Mouse (Mus musculus): Measurements from ENCODE around the gene Cpsf4l. TPM values are rescaled to one million over a fixed set of nuclear protein-coding genes. Genes with fewer than 3 reads are reported as not detected.

Cpsf4l gene
- polyA plus RNA-seq, 1 experiment from 2014 or later: 0.20 TPM

- peaks cover 69% of the 10 kb centered on the region for H3K4me1 ChIP-seq
- H3K4me3 ChIP-seq: peak overlapping the region; percentile 73
- H3K36me3 ChIP-seq: peaks cover 32% of the 10 kb centered on the region
- H3K4me2 ChIP-seq: peak overlapping the region; percentile 96
- H3K27me3 ChIP-seq (replicated peaks): no peaks in the 10 kb centered on the region
- H3K27ac ChIP-seq: peak overlapping the region; percentile 95
- H3K9ac ChIP-seq: peak overlapping the region; percentile 84
- WGBS (ENCODE audit: insufficient replicate concordance): 9% methylated on average over 21 of the region's 21 CpGs
- no peaks in the 10 kb centered on the region for H3K9me3 ChIP-seq (replicated peaks)
- peak; percentile 11; the same call in 1 of the 2 replicates for ATAC-seq
Measured at GRCm38 (mm10) chr11:113748797-113749521, 39.1 kb upstream of the Cpsf4l start.

- Histone ChIP-seq H3K36me3 (peaks cover 41% of the 10 kb centered on the region), H3K4me2 (peak overlapping the region; percentile 96), H3K9me3 (replicated peaks) (0 out of 2 replicates have a peak, but pooled peaks cover 7% of the 10 kb centered on the region), H3K4me3 (peak overlapping the region; percentile 73), H3K27ac (peak overlapping the region; percentile 95), H3K9ac (peak overlapping the region; percentile 84), H3K27me3 (replicated peaks) (no peaks in the 10 kb centered on the region), H3K4me1 (peaks cover 68% of the 10 kb centered on the region)
- 69% methylated on average over 11 of the region's 11 CpGs for WGBS (ENCODE audit: insufficient replicate concordance)
- ATAC-seq: no peak
Measured at GRCm38 (mm10) chr11:113747725-113748380, 38.0 kb upstream of the Cpsf4l start.

GRCm38 (mm10) chr11:113747056-113747455, 37.2 kb upstream of the Cpsf4l start:
- peak overlapping the region; percentile 95 for H3K27ac ChIP-seq
- H3K27me3 ChIP-seq (replicated peaks): no peaks in the 10 kb centered on the region
- peak overlapping the region; percentile 84 for H3K9ac ChIP-seq
- peak overlapping the region; percentile 73 for H3K4me3 ChIP-seq
- 0 out of 2 replicates have a peak, but pooled peaks cover 10% of the 10 kb centered on the region for H3K9me3 ChIP-seq (replicated peaks)
- H3K4me2 ChIP-seq: peak overlapping the region; percentile 96
- peaks cover 60% of the 10 kb centered on the region for H3K4me1 ChIP-seq
- peaks cover 49% of the 10 kb centered on the region for H3K36me3 ChIP-seq
- WGBS (ENCODE audit: insufficient replicate concordance): 36% methylated on average over 16 of the region's 16 CpGs
- no peak for ATAC-seq

GRCm38 (mm10) chr11:113745961-113746360, 36.1 kb upstream of the Cpsf4l start:
- Histone ChIP-seq H3K27me3 (replicated peaks) (no peaks in the 10 kb centered on the region), H3K36me3 (peaks cover 57% of the 10 kb centered on the region), H3K4me2 (no peak overlapping the region), H3K9me3 (replicated peaks) (0 out of 2 replicates have a peak, but pooled peaks cover 10% of the 10 kb centered on the region), H3K27ac (peak overlapping the region; percentile 6; the same call in 1 of the 2 replicates), H3K9ac (no peak overlapping the region), H3K4me1 (peaks cover 60% of the 10 kb centered on the region), H3K4me3 (no peak overlapping the region)
- 67% methylated on average over 4 of the region's 4 CpGs for WGBS (ENCODE audit: insufficient replicate concordance)
- no peak for ATAC-seq

- no peak overlapping the region for H3K4me2 ChIP-seq
- H3K27ac ChIP-seq: no peak overlapping the region
- no peak overlapping the region for H3K4me3 ChIP-seq
- no peak overlapping the region for H3K9ac ChIP-seq
- no peaks in the 10 kb centered on the region for H3K27me3 ChIP-seq (replicated peaks)
- peaks cover 68% of the 10 kb centered on the region for H3K36me3 ChIP-seq
- 0 out of 2 replicates have a peak, but pooled peaks cover 10% of the 10 kb centered on the region for H3K9me3 ChIP-seq (replicated peaks)
- ATAC-seq: no peak
- 74% methylated on average over 1 of the region's 1 CpGs for WGBS (ENCODE audit: insufficient replicate concordance)
- peaks cover 64% of the 10 kb centered on the region for H3K4me1 ChIP-seq
Measured at GRCm38 (mm10) chr11:113742998-113743397, 33.2 kb upstream of the Cpsf4l start.

- 69% methylated on average over 7 of the region's 7 CpGs for WGBS (ENCODE audit: insufficient replicate concordance)
- H3K4me1 ChIP-seq: peaks cover 65% of the 10 kb centered on the region
- H3K9ac ChIP-seq: no peak overlapping the region
- no peak overlapping the region for H3K4me3 ChIP-seq
- H3K4me2 ChIP-seq: no peak overlapping the region
- no peak for ATAC-seq
- H3K27ac ChIP-seq: no peak overlapping the region; the same call in 1 of the 2 replicates
- H3K9me3 ChIP-seq (replicated peaks): 0 out of 2 replicates have a peak, but pooled peaks cover 10% of the 10 kb centered on the region
- peaks cover 57% of the 10 kb centered on the region for H3K36me3 ChIP-seq
- no peaks in the 10 kb centered on the region for H3K27me3 ChIP-seq (replicated peaks)
Measured at GRCm38 (mm10) chr11:113740100-113740499, 30.3 kb upstream of the Cpsf4l start.

- ATAC-seq: no peak
- 82% methylated on average over 8 of the region's 8 CpGs for WGBS (ENCODE audit: insufficient replicate concordance)
Measured at GRCm38 (mm10) chr11:113739213-113739612, 29.4 kb upstream of the Cpsf4l start.

GRCm38 (mm10) chr11:113737912-113738311, 28.1 kb upstream of the Cpsf4l start:
- H3K36me3 ChIP-seq: peaks cover 40% of the 10 kb centered on the region
- H3K27me3 ChIP-seq (replicated peaks): no peaks in the 10 kb centered on the region
- H3K9me3 ChIP-seq (replicated peaks): 0 out of 2 replicates have a peak, but pooled peaks cover 3% of the 10 kb centered on the region
- no peak for ATAC-seq
- H3K9ac ChIP-seq: no peak overlapping the region
- no peak overlapping the region for H3K4me2 ChIP-seq
- no peak overlapping the region for H3K4me3 ChIP-seq
- no peak overlapping the region; the same call in 1 of the 2 replicates for H3K27ac ChIP-seq
- WGBS (ENCODE audit: insufficient replicate concordance): 45% methylated on average over 8 of the region's 8 CpGs
- H3K4me1 ChIP-seq: peaks cover 84% of the 10 kb centered on the region

More at GRCm38 (mm10) chr11:113739213-113739612, 29.4 kb upstream of the Cpsf4l start:
- Histone ChIP-seq H3K9ac (no peak overlapping the region), H3K27ac (no peak overlapping the region), H3K4me2 (no peak overlapping the region), H3K36me3 (peaks cover 51% of the 10 kb centered on the region), H3K4me3 (no peak overlapping the region), H3K27me3 (replicated peaks) (no peaks in the 10 kb centered on the region), H3K9me3 (replicated peaks) (0 out of 2 replicates have a peak, but pooled peaks cover 10% of the 10 kb centered on the region), H3K4me1 (peaks cover 71% of the 10 kb centered on the region)

- Histone ChIP-seq H3K36me3 (peaks cover 36% of the 10 kb centered on the region), H3K9me3 (replicated peaks) (no peaks in the 10 kb centered on the region), H3K4me2 (no peak overlapping the region), H3K9ac (no peak overlapping the region), H3K27me3 (replicated peaks) (no peaks in the 10 kb centered on the region), H3K4me1 (peaks cover 88% of the 10 kb centered on the region), H3K4me3 (no peak overlapping the region), H3K27ac (no peak overlapping the region)
- 74% methylated on average over 3 of the region's 3 CpGs for WGBS (ENCODE audit: insufficient replicate concordance)
- no peak for ATAC-seq
Measured at GRCm38 (mm10) chr11:113737553-113737854, 27.7 kb upstream of the Cpsf4l start.

GRCm38 (mm10) chr11:113736848-113737552, 27.2 kb upstream of the Cpsf4l start:
- H3K4me1 ChIP-seq: peaks cover 90% of the 10 kb centered on the region
- ATAC-seq: peak; percentile 63
- H3K4me3 ChIP-seq: no peak overlapping the region
- H3K9me3 ChIP-seq (replicated peaks): no peaks in the 10 kb centered on the region
- 0 out of 2 replicates have a peak overlapping the region, but pooled peaks have one; percentile 15 for H3K27ac ChIP-seq
- no peak overlapping the region for H3K9ac ChIP-seq
- 76% methylated on average over 11 of the region's 11 CpGs for WGBS (ENCODE audit: insufficient replicate concordance)
- H3K27me3 ChIP-seq (replicated peaks): no peaks in the 10 kb centered on the region
- peaks cover 35% of the 10 kb centered on the region for H3K36me3 ChIP-seq
- H3K4me2 ChIP-seq: no peak overlapping the region

GRCm38 (mm10) chr11:113735151-113735550, 25.3 kb upstream of the Cpsf4l start:
- no peak for ATAC-seq
- no peak overlapping the region for H3K9ac ChIP-seq
- no peaks in the 10 kb centered on the region for H3K27me3 ChIP-seq (replicated peaks)
- H3K4me3 ChIP-seq: no peak overlapping the region
- no peak overlapping the region for H3K4me2 ChIP-seq
- H3K27ac ChIP-seq: 0 out of 2 replicates have a peak overlapping the region, but pooled peaks have one; percentile 11
- peaks cover 25% of the 10 kb centered on the region; the same call in 1 of the 2 replicates for H3K36me3 ChIP-seq
- H3K4me1 ChIP-seq: peaks cover 88% of the 10 kb centered on the region
- no peaks in the 10 kb centered on the region for H3K9me3 ChIP-seq (replicated peaks)
- WGBS (ENCODE audit: insufficient replicate concordance): 73% methylated on average over 6 of the region's 6 CpGs

All from liver, embryonic 12.5 days (tissue).